Mouse (Mus musculus): Measurements from ENCODE around the gene A630076J17Rik. TPM values are rescaled to one million over a fixed set of nuclear protein-coding genes. Genes with fewer than 3 reads are reported as not detected.

Gene A630076J17Rik
- polyA plus RNA-seq (2017; shearing (Covaris generic)), result not detected

DNA sequence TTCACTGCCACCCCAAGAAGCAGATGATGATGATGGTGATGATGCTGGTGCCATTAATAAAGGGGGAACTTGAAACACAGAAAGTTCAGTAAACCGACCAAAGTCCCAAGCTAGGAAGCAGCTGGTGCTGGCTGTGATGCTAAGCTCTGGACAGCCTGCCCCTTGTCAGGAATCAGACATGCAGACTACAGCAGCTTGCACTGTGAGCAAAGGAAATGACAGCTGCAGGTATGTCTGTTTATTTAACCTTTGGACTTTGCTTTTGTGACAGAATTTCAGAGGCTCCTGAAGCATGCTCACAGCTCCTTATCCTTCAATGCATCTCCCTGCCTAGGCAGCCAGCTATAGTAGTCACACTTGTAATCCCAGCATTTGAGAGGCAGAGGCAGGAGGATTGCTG is at the start of gene A630076J17Rik:
Gene A630076J17Rik (plus strand): TSS at position 88 of the 400 bp plus-strand sequence.

DNA sequence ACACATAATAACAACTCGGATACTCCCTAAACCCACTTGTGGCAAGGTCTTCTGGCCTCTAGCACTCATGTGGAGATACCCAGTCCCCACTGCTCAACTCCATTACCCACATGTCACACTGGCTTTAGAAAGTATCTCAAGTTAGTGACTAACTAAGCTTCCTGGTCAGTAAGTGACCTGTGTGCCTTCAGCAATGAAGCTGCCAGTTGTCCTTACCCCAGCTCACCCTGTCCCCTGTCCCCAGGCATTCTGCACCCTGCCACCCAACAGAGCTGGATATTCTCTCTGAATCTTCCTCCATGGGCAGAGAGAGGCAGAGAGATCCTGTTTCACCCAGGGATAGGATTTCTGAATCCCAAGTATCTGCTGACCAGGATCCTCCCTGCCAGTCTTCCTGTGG is 47.7 kb upstream of the A630076J17Rik start, which contains the start of gene Kcna10:
Gene Kcna10 (plus strand): TSS at position 301 of the 400 bp plus-strand sequence.

DNA sequence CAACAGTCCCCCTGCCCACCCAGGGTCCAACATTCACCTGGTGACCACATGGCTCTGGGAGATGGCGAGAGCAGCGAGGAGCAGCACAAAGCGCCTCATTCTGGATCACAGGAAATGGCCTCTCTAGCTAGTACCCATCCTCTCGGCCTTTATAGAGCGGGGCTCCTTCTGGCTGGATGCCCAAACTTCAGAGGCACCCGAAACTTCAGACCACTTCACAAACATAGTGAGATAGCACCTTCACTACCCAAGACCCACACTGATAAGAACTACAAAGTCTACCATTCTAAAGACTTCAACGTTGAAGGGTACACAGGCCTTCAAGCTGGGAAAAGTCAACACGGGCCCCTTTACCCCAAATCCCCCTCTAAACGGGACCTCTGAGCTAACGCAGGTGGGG is 8.8 kb upstream of the A630076J17Rik start, which contains the start of gene Cym:
Gene Cym (minus strand): TSS at position 125 of the 400 bp plus-strand sequence.

DNA sequence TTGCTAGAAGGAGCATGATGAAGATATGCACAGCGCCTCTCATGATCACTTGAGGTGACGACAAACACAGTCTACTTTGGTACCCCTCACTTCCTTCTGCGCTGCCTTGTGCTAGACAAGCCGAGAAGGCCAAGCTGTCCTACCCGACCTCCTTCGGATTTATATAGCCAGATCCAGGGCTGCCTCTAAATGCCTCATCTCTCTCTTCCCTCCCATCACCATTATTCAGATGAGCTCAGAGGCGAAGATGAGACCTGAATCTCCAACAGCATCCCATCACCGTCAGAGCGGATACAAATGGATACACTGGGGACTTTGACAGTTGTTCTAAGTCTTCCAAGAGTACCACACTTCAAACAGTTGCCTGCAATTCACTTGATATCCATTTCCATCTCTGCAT is 9.2 kb downstream of the A630076J17Rik start, which contains the start of gene Prok1:
Gene Prok1 (minus strand): TSS at position 101 of the 400 bp plus-strand sequence.

DNA sequence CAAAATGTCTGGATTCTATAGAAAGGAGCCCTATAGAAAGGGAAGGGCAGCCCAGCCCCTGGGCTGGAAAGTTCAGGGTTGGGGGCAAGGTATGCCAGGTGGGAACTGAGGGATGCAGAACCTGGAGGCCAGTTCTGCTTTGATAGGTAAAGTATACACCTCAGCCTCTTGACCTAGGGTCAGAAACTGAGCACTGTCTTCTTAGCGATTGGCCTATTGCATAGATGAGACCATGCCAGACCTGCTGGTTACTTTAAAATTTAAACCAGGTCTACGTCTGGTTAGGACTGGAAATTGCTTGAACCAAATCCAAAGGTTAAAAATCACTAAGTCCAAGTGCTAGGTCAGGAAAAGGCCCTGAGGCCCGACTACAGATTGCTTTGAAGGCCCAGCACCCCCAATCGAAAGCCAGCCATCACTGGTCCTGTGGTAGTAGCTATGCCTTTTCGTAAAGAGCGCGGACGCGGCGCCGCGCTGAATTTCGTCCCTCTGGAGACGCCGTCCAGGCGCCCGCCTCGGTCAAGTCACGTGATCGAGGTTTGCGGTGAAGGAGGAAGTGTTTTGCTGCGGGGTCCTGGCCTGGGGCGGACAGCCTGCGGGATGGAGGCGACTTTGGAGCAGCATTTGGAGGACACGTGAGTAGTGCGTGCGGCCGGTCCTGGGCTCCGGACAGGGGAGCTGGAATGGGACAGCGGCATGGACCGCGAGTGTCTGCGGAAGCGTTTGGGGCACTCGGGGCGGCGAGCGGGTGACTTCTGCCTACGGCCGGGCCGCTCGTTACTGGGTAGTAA is 48.3 kb downstream of the A630076J17Rik start, which contains the start of gene Lamtor5:
Gene Lamtor5 (plus strand): TSS at position 380 of the 791 bp plus-strand sequence.

Other genes starting within 250 kb of the A630076J17Rik start
- gene Kcna3, start 194.4 kb upstream of the A630076J17Rik start, polyA plus RNA-seq (2017; shearing (Covaris generic)), result 11.0 TPM
- 1.5 TPM for gene Kcna2, start 129.5 kb upstream of the A630076J17Rik start, polyA plus RNA-seq (2017; shearing (Covaris generic))
- gene Kcna10, start 47.6 kb upstream of the A630076J17Rik start, polyA plus RNA-seq (2017; shearing (Covaris generic)), result not detected
- 0.22 TPM for gene Cym, start 8.9 kb upstream of the A630076J17Rik start, polyA plus RNA-seq (2017; shearing (Covaris generic))
- 0.73 TPM for gene Prok1, start 9.1 kb downstream of the A630076J17Rik start, polyA plus RNA-seq (2017; shearing (Covaris generic))
- 243 TPM for gene Lamtor5, start 48.2 kb downstream of the A630076J17Rik start, polyA plus RNA-seq (2017; shearing (Covaris generic))
- 0.89 TPM for gene Slc16a4, start 60.6 kb downstream of the A630076J17Rik start, polyA plus RNA-seq (2017; shearing (Covaris generic))
- gene Rbm15, start 103.1 kb downstream of the A630076J17Rik start, polyA plus RNA-seq (2017; shearing (Covaris generic)), result 12.0 TPM
- gene Kcnc4, start 228.9 kb downstream of the A630076J17Rik start, polyA plus RNA-seq (2017; shearing (Covaris generic)), result not detected